Comparison of ENCODE assay signal across 8 mouse cellular contexts in the genomic region with DNA sequence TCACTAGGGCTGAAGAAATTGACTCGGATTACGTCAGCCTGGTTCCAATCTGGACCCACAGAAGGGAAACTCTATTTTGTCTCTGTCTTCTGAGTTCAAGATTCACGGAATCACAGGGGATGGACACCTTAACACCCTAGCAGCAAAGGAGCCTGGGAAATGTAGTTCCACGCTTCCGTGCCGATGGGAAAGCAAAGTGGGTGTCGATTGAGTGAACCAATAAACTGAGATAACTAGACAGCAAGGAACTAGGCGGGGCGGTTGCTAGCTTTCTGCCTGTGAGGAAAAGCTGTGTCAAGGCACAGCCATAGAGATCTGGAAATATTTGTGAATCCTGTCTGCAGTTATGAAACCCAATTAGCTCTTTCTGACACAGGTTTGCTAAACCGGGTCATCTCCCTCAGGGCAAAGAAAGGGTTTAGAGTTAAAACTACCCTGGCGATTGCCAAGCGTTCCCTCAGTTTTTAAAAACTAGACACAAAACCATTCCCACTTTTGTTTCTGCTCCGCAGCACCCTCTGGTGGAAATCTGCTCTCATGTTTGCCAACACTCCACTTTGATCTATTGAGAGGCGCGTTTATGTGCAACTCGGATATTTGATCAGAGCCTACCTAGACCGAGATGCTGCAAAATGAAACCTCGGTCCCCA. TPM values are rescaled to one million over a fixed set of nuclear protein-coding genes. Genes with fewer than 3 reads are reported as not detected.
DNase-seq lines count a peak whose midpoint lies in the region; ATAC-seq lines count a peak whose summit lies in the region.

No protein-coding gene starts in this region.

- H3K36me3 ChIP-seq in intestine, embryonic 14.5 days (ENCODE audit: control insufficient read depth, insufficient read depth, low read length) = no peaks in the 10 kb centered on the region

- peak; percentile 77 to 85 for DNase-seq in adrenal gland, adult 18-20 months (ENCODE audit: low spot score in 2 of 2)
- DNase-seq in embryo, embryonic 11 days = peak; percentile 86
- peak; percentile 83 for DNase-seq in gastrocnemius, postnatal 25 days
- peak; percentile 93 for DNase-seq in intestine, embryonic 14.5 days (ENCODE audit: low spot score)
- peak; percentile 88 for DNase-seq in left cerebral cortex, postnatal 14 days (ENCODE audit: low spot score in 2 of 2)
- DNase-seq in mesoderm, embryonic 11.5 days (ENCODE audit: low read depth, low spot score) = peak; percentile 77
- peak; percentile 79 to 89 for DNase-seq in right cerebral cortex, postnatal 36 days (ENCODE audit: low spot score in 2 of 2)
- DNase-seq in yolk sac, embryonic 10.5 days (ENCODE audit: low spot score) = peak; percentile 84

- ATAC-seq in intestine, embryonic 14.5 days (replicated peaks; ENCODE audit: low FRiP score, low TSS enrichment, low read depth) = peak; percentile 82

- intact Hi-C loops in left cerebral cortex, postnatal 14 days (cut with DNase I) = no loop called here

- H3K27ac ChIP-seq in intestine, embryonic 14.5 days (ENCODE audit: low read depth) = peak overlapping the region; percentile 62

- H3K4me2 ChIP-seq in intestine, embryonic 14.5 days (ENCODE audit: low read length) = peak overlapping the region; percentile 64

- no peaks in the 10 kb centered on the region for H3K9me3 ChIP-seq in intestine, embryonic 14.5 days (ENCODE audit: control insufficient read depth, low read length)

- H3K4me1 ChIP-seq in intestine, embryonic 14.5 days (replicated peaks; ENCODE audit: control insufficient read depth, insufficient read depth, low read length) = peaks cover 5% of the 10 kb centered on the region; the same call in 1 of the 2 replicates

- no peaks in the 10 kb centered on the region for H3K27me3 ChIP-seq in intestine, embryonic 14.5 days (replicated peaks; ENCODE audit: control insufficient read depth, insufficient read depth, low read length)

- WGBS in intestine, embryonic 14.5 days = 11% methylated on average over 18 of the region's 18 CpGs

- H3K9ac ChIP-seq in intestine, embryonic 14.5 days (ENCODE audit: low read length) = peak overlapping the region; percentile 20; the same call in 1 of the 2 replicates

- H3K4me3 ChIP-seq in intestine, embryonic 14.5 days (ENCODE audit: low read depth, low read length) = peak overlapping the region; percentile 38

RNA-seq across cellular contexts. Expression of gene Hexb, which starts 7.0 kb away (rescaled TPM):
- total RNA-seq in adrenal gland, adult 18-20 months (2021) = 10 to 100 TPM; 40.3 to 48.1 TPM
- 1 to 10 TPM; 8.0 to 8.2 TPM for total RNA-seq in gastrocnemius, postnatal 25 days (2021)
- polyA plus RNA-seq in intestine, embryonic 14.5 days (2014; fragmentation: Nextera tagmentation; extraction: Ambion mirVana) = 52.4 and 56.7 TPM in 2 replicates
- 100 to 1,000 TPM; 104 to 107 TPM for total RNA-seq in left cerebral cortex, postnatal 14 days (2021)

RNA-seq across cellular contexts. Expression of gene Enc1, which starts 35.7 kb away (rescaled TPM):
- total RNA-seq in adrenal gland, adult 18-20 months (2021) = 10 to 100 TPM in 1 of 2 experiments, 1 to 10 TPM in 1; 6.2 to 10.6 TPM
- 1 to 10 TPM; 1.6 to 1.8 TPM for total RNA-seq in gastrocnemius, postnatal 25 days (2021)
- 6.6 and 8.2 TPM in 2 replicates for polyA plus RNA-seq in intestine, embryonic 14.5 days (2014; fragmentation: Nextera tagmentation; extraction: Ambion mirVana)
- 100 to 1,000 TPM; 482 to 522 TPM for total RNA-seq in left cerebral cortex, postnatal 14 days (2021)

Comparison
In these comparisons a context has a peak if more than half of its experiments do, and no peak if none do; other contexts are left out.
1. Peak in every context shown above with its lines: DNase-seq, ATAC-seq, H3K4me3 ChIP-seq and H3K27ac ChIP-seq.
2. RNA of gene Hexb, which starts 7.0 kb away (total RNA-seq): 104 to 107 TPM in left cerebral cortex, postnatal 14 days and 40.3 to 48.1 TPM in adrenal gland, adult 18-20 months; 8.0 to 8.2 TPM in gastrocnemius, postnatal 25 days; every median in the first group is over 4 times any median in the second.
3. RNA of gene Enc1, which starts 35.7 kb away (total RNA-seq): 482 to 522 TPM in left cerebral cortex, postnatal 14 days; 6.2 to 10.6 TPM in adrenal gland, adult 18-20 months and 1.6 to 1.8 TPM in gastrocnemius, postnatal 25 days; every median in the first group is over 10 times any median in the second.